Mouse (Mus musculus) embryo, embryonic 10 days (tissue): ENCODE measurements around the gene Mylpf.

Experiments used
- DNase-seq: peaks from one replicate; pipeline ENCODE4 v3.0.0-alpha.2; 2015; ENCODE audit warnings: low spot score

Mylpf gene

DNA sequence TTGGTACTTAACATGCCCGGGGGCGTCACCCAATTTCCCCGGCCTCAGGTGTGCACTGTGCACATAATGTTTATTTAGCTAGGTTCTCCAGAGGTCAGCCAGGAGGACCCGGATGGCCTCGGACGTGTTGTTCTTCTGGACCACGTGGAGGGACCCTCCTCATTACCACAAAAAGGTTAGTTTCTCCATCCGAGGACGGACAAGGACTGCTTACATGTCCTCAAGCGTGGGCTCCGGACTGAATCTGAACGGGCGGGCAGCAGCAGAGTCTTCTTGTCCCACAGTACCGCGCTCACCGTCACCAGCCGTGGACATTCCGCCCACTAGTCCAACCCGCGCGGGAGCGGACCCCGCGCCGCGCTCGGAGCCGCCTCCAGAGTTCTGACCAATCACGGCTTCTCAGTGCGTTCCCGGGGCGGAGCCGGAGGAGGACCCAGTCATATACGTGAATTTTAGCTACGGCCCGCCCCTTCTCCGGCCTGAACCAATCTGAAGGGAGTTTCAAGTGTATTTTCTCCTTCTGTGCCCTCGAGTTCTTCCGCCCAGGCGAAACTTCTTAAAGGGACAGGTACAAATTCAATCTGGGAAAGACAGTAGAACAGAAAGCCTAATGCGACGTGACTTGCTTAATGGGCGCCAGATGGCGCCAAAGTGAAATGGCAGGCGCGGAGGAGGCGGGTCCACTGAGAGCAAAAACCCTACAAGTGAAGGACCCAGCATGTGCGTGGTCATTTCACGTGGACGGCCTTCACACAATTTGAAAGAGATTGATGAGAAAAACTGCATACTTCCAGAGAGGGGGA, 51.8 kb downstream of the Mylpf start, which contains the start of gene Dctpp1:
Gene Dctpp1 (minus strand): TSS at position 401 of the 803 bp plus-strand sequence.
- DNase-seq = peak; percentile 98

DNA sequence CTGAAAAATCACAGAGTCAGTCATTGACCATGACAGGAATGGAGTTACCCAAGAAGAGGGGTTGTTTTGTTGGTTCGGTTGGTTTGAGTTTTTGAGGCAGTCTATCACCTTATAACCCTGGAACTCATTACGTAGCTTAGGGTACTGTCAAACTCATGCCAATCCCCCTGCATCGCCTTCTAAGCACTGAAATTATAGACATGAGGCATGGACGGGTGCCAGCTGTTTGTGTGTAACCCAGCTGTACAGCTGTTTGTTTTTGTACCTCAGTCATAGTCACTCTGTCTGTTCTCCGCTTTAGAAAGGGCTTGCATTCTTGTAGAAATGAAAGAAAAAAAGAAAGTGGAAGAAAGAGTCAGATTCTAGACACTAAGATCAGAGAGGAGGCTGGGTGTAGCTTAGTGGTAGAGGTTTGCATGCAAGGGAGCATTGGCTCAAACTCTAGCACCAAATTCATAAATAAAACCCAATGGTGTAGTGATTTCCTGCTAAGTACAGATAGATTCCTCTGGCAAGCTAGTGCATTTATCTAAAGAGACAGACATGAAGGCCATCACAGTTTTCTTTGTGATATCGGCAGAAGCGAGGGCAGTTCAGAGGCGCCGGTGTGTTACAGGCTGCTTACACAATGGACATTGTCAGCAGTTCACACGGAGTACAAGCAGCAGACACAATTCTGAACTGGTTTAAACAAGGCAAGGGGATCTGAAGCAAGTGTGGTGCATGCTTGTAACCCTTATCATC, 53.7 kb downstream of the Mylpf start:
- no peak for DNase-seq

DNA sequence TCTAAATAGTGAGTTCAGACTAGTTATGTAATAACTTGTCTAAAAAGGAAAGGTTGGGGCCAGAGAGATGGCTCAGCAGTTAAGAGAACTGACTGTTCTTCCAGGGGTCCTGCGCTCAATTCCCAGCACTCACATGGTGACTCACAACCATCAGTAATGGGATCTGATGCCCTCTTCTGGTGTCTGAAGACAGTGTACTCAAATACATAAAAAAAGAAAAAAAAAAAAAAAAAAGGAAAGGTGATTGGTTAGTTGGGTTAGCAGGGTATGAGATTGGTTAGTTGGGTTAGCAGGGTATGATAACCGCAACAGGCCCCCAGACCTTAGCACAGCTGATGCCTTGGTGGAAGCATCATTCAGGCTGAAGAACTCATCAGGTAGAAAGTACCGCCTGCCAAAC, 54.8 kb downstream of the Mylpf start:
- no peak for DNase-seq
